Mouse (Mus musculus): ENCODE measurements around the gene Ap3b2. TPM values are rescaled to one million over a fixed set of nuclear protein-coding genes. Genes with fewer than 3 reads are reported as not detected.

Gene Ap3b2
- total and polyA plus RNA-seq, 3 experiments: not detected

DNA sequence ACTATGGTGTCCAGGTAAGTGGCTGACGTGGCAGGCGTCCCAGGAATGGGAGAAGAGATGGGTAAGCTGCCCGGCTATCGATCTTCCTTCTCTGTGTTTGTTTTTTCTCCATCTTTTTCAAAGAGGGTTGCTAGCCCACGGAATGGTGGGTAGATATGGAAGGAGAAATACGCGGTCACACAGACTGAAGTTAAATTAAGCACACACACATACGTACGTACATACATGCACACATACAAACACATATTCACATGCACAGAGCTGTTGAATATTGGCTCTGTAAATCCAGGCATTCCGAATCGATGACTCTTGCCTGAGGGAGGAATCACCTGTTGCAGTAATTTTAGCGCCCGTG is 29.9 kb upstream of the Ap3b2 start:
- DNase-seq (ENCODE audit: extremely low read depth): no peak
- H3K79me2 ChIP-seq (replicated peaks; ENCODE audit: control insufficient read depth, extremely low read depth, insufficient read depth, poor library complexity, severe bottlenecking): peaks cover 34% of the 10 kb centered on the region
- dilution Hi-C loops (cut with MboI; ENCODE audit: extremely low pct_ligation_motif_present, extremely low pct_unique_long_range_greater_than_20kb, low sequenced_read_pairs) (no loop called here), in situ Hi-C loops (cut with MboI; ENCODE audit: low pct_ligation_motif_present, low pct_unique_long_range_greater_than_20kb, low sequenced_read_pairs) (loop anchor here (25.0 kb wide), 1 partner anchor 361 kb away; no protein-coding TSS in a partner anchor)
- H3K27me3 ChIP-seq (replicated peaks): no peaks in the 10 kb centered on the region
- peak overlapping the region; percentile 75 to 95 (median 75) for H3K4me3 ChIP-seq (replicated peaks in 1 of 3; ENCODE audit: low read depth in 2 of 3, low read length in 2 of 3, poor library complexity in 1 of 3)
- H3K9me3 ChIP-seq (replicated peaks; ENCODE audit: low read length): peaks cover 3% of the 10 kb centered on the region
- H3K27ac ChIP-seq (ENCODE audit: insufficient read depth, low read depth): peak overlapping the region; percentile 37
- H3K4me1 ChIP-seq (ENCODE audit: control insufficient read depth in 1 of 2, insufficient read depth in 2 of 2): peaks cover 11 to 43% of the 10 kb centered on the region in 2 experiments
- H3K9ac ChIP-seq (ENCODE audit: insufficient read depth, low read depth): peak overlapping the region; percentile 92
- H3K4me2 ChIP-seq (ENCODE audit: insufficient read depth, low read depth, poor library complexity, severe bottlenecking): peak overlapping the region; percentile 98
- H3K36me3 ChIP-seq (replicated peaks in 1 of 2; ENCODE audit: control insufficient read depth in 1 of 2, insufficient read depth in 1 of 2, low read length in 1 of 2): peaks cover 15 to 34% of the 10 kb centered on the region in 2 experiments
- TF ChIP-seq CHD1 (IDR thresholded peaks at IDR 0.05; ENCODE audit: low read depth, low read length) (0 out of 2 replicates have a peak, but pooled peaks have one; percentile 10), JUN (IDR thresholded peaks at IDR 0.05; ENCODE audit: insufficient read depth, low read depth, low read length) (no peak), POLR2A (IDR thresholded peaks at IDR 0.05; ENCODE audit: low read depth, low read length) (no peak)

DNA sequence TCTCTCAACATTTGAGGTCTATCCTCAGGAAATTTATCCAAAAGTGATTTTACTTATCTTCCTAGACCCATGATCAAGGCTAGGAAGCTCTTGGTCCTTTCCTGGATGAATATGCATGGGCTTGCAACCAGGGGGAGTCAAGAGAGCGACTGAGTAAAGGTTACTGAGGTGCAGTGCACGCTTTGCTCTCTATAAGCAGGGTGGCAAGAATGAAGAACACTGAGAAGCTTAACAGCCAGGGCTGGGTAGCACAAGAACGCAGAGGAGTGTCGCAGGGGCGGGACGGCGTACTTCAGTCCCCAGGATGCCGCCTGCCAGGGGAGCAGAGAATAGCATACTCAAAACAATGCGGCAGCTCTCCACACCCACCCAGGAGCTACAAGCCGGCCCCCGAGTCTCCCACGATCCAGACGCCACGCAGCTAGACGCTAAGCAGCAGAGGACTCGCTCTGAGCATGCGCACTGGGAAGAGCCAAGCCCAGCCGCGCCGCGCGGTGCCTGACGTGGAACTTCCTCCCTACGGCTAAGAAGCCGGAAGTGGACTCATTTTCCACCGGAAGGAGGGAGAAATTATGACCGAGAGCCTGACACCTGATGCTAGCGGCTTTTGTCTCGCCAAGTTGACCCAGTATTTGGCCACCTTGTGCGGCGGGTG is 29.4 kb upstream of the Ap3b2 start:
- H3K4me2 ChIP-seq (ENCODE audit: insufficient read depth, low read depth, poor library complexity, severe bottlenecking): peak overlapping the region; percentile 98
- peak overlapping the region; percentile 75 to 95 (median 75) for H3K4me3 ChIP-seq (replicated peaks in 1 of 3; ENCODE audit: low read depth in 2 of 3, low read length in 2 of 3, poor library complexity in 1 of 3)
- H3K36me3 ChIP-seq (replicated peaks in 1 of 2; ENCODE audit: control insufficient read depth in 1 of 2, insufficient read depth in 1 of 2, low read length in 1 of 2): peaks cover 15 to 29% of the 10 kb centered on the region in 2 experiments
- peaks cover 31% of the 10 kb centered on the region for H3K79me2 ChIP-seq (replicated peaks; ENCODE audit: control insufficient read depth, extremely low read depth, insufficient read depth, poor library complexity, severe bottlenecking)
- peak; percentile 95 for DNase-seq (ENCODE audit: extremely low read depth)
- dilution Hi-C loops (cut with MboI; ENCODE audit: extremely low pct_ligation_motif_present, extremely low pct_unique_long_range_greater_than_20kb, low sequenced_read_pairs) (no loop called here), in situ Hi-C loops (cut with MboI; ENCODE audit: low pct_ligation_motif_present, low pct_unique_long_range_greater_than_20kb, low sequenced_read_pairs) (loop anchor here (25.0 kb wide), 1 partner anchor 361 kb away; no protein-coding TSS in a partner anchor)
- peak overlapping the region; percentile 37 for H3K27ac ChIP-seq (ENCODE audit: insufficient read depth, low read depth)
- peaks cover 3% of the 10 kb centered on the region for H3K9me3 ChIP-seq (replicated peaks; ENCODE audit: low read length)
- peaks cover 10 to 38% of the 10 kb centered on the region in 2 experiments for H3K4me1 ChIP-seq (ENCODE audit: control insufficient read depth in 1 of 2, insufficient read depth in 2 of 2)
- peak overlapping the region; percentile 92 for H3K9ac ChIP-seq (ENCODE audit: insufficient read depth, low read depth)
- no peaks in the 10 kb centered on the region for H3K27me3 ChIP-seq (replicated peaks)
- TF ChIP-seq JUN (IDR thresholded peaks at IDR 0.05; ENCODE audit: insufficient read depth, low read depth, low read length) (peak; percentile 30; the same call in 1 of the 2 replicates), USF1 (IDR thresholded peaks at IDR 0.05; ENCODE audit: low read depth, low read length) (no peak), EP300 (IDR thresholded peaks at IDR 0.05; ENCODE audit: low read length) (0 out of 2 replicates have a peak, but pooled peaks have one; percentile 19), GABPA (IDR thresholded peaks at IDR 0.05; ENCODE audit: insufficient replicate concordance, low read depth, low read length) (no peak), JUND (conservative IDR thresholded peaks at IDR 0.05; ENCODE audit: low read depth, low read length) (peak; percentile 39; the same call in 1 of the 2 replicates), ZMIZ1 (IDR thresholded peaks at IDR 0.05; ENCODE audit: low read depth, low read length) (peak; percentile 97), MEF2A (IDR thresholded peaks at IDR 0.05; ENCODE audit: borderline replicate concordance, low read depth, low read length) (peak; percentile 61; the same call in 1 of the 2 replicates), POLR2AphosphoS2 (IDR thresholded peaks at IDR 0.05; ENCODE audit: low read depth, low read length) (peak; percentile 95), ZKSCAN1 (IDR thresholded peaks at IDR 0.05; ENCODE audit: borderline replicate concordance, low read depth, low read length) (no peak), KAT2A (IDR thresholded peaks at IDR 0.05; ENCODE audit: insufficient replicate concordance, low read length) (0 out of 2 replicates have a peak, but pooled peaks have one; percentile 50), CHD2 (IDR thresholded peaks at IDR 0.05; ENCODE audit: low read length) (peak; percentile 49; the same call in 1 of the 2 replicates), SIN3A (IDR thresholded peaks at IDR 0.05; ENCODE audit: low read length) (peak; percentile 96), HCFC1 (IDR thresholded peaks at IDR 0.05; ENCODE audit: low read depth, low read length) (peak; percentile 82), PAX5 (IDR thresholded peaks at IDR 0.05; ENCODE audit: low read length) (no peak), CHD1 (IDR thresholded peaks at IDR 0.05; ENCODE audit: low read depth, low read length) (0 out of 2 replicates have a peak, but pooled peaks have one; percentile 69), TBP (conservative IDR thresholded peaks at IDR 0.05; ENCODE audit: low read depth, low read length) (peak; percentile 71; the same call in 1 of the 2 replicates), POLR2A (IDR thresholded peaks at IDR 0.05; ENCODE audit: low read depth, low read length) (peak; percentile 99), ELF1 (IDR thresholded peaks at IDR 0.05; ENCODE audit: low read depth, low read length) (peak; percentile 96), E2F4 (IDR thresholded peaks at IDR 0.05; ENCODE audit: insufficient replicate concordance, low read depth, low read length) (peak; percentile 68; the same call in 1 of the 2 replicates), ZC3H11A (IDR thresholded peaks at IDR 0.05; ENCODE audit: low read depth, low read length) (no peak), MYC (IDR thresholded peaks at IDR 0.05; ENCODE audit: low read depth, low read length) (peak; percentile 77), MAX (IDR thresholded peaks at IDR 0.05; ENCODE audit: low read length) (peak; percentile 88), RAD21 (IDR thresholded peaks at IDR 0.05; ENCODE audit: low read depth, low read length) (no peak), BHLHE40 (IDR thresholded peaks at IDR 0.05; ENCODE audit: low read depth, low read length) (0 out of 2 replicates have a peak, but pooled peaks have one; percentile 3), USF2 (conservative IDR thresholded peaks at IDR 0.05; ENCODE audit: low read depth, low read length) (no peak), ETS1 (conservative IDR thresholded peaks at IDR 0.05; ENCODE audit: low read depth, low read length) (peak; percentile 9), NRF1 (IDR thresholded peaks at IDR 0.05; ENCODE audit: low read depth, low read length) (peak; percentile 99), MAFK (IDR thresholded peaks at IDR 0.05; ENCODE audit: insufficient replicate concordance, low read length) (no peak), TCF12 (IDR thresholded peaks at IDR 0.05; ENCODE audit: low read depth, low read length) (peak; percentile 82), ZNF384 (IDR thresholded peaks at IDR 0.05; ENCODE audit: low read depth, low read length) (no peak)

Measured in CH12.LX (cell line).